Mouse (Mus musculus) megakaryocyte, embryonic 14.5 days (primary cell): Measurements from ENCODE around the gene Mrpl36.

ENCODE experiments used
- FLI1 ChIP-seq: IDR thresholded peaks from 2 replicates; pipeline ENCODE4 v1.6.1; 2012; ENCODE audit warnings: low read length, inconsistent platforms, mixed read lengths
- GATA1 ChIP-seq: IDR thresholded peaks from 3 replicates; pipeline ENCODE4 v1.6.1; 2012; ENCODE audit warnings: mixed read lengths, low read length, inconsistent platforms, borderline replicate concordance

DNA sequence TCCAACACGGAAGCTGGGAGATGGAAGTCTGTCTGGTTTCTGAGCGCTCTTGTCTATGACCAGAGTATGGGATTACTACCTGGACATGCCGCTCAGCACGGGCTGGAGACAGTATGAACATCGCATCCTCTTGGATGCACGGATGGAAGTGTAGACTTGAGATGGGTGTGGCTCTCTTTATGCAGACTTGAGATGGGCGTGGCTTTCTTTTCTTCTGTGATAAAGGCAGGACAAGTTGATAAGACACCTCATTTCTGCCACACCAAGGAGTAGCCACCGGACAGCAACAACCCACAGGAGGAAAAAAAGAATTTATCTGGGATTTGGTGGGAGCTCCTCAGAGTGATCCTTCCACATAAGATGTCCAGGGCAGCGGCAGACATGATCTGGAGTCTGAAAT lies 22.4 kb downstream of the Mrpl36 start:
- TF ChIP-seq GATA1 (no peak), FLI1 (no peak)
